Mouse (Mus musculus): ENCODE measurements at regions not wholly inside any gene's neighbourhood (a gene's known extent, or its start where the extent isn't known, plus 50 kb on each side); places are given as distances from the start of the nearest gene placed in this dataset.

GRCm38 (mm10) chr10:99460847-99461445 lies 197.9 kb downstream of the Dusp6 start:
- TF ChIP-seq CTCF (IDR thresholded peaks at IDR 0.05; ENCODE audit: low read depth), result no peak
- Histone ChIP-seq H3K36me3 (ENCODE audit: insufficient read depth) (no peaks in the 10 kb centered on the region), H3K4me2 (peak overlapping the region; percentile 77), H3K27ac (ENCODE audit: low read depth) (peak overlapping the region; percentile 68), H3K27me3 (ENCODE audit: insufficient read depth, low read length) (no peaks in the 10 kb centered on the region), H3K4me3 (ENCODE audit: low read depth, low read length) (peak overlapping the region; percentile 36), H3K4me1 (ENCODE audit: insufficient read depth) (0 out of 2 replicates have a peak, but pooled peaks cover 2% of the 10 kb centered on the region), H3K9me3 (ENCODE audit: low read depth, low read length) (no peaks in the 10 kb centered on the region), H3K9ac (peak overlapping the region; percentile 41; the same call in 1 of the 2 replicates)
- peak; percentile 53; the same call in 1 of the 2 replicates for ATAC-seq (ENCODE audit: insufficient read depth)
- peak; percentile 67 for DNase-seq
- WGBS, result 1% methylated on average over 17 of the region's 17 CpGs

GRCm38 (mm10) chr10:99461446-99461966 lies 198.5 kb downstream of the Dusp6 start:
- peak; percentile 59 for DNase-seq
- peak overlapping the region; percentile 77 for H3K4me2 ChIP-seq
- no peaks in the 10 kb centered on the region for H3K27me3 ChIP-seq (ENCODE audit: insufficient read depth, low read length)
- TF ChIP-seq CTCF (IDR thresholded peaks at IDR 0.05; ENCODE audit: low read depth), result no peak
- H3K4me1 ChIP-seq (ENCODE audit: insufficient read depth), result 0 out of 2 replicates have a peak, but pooled peaks cover 2% of the 10 kb centered on the region
- peak; percentile 33; the same call in 1 of the 2 replicates for ATAC-seq (ENCODE audit: insufficient read depth)
- peak overlapping the region; percentile 68 for H3K27ac ChIP-seq (ENCODE audit: low read depth)
- H3K9me3 ChIP-seq (ENCODE audit: low read depth, low read length), result no peaks in the 10 kb centered on the region
- H3K4me3 ChIP-seq (ENCODE audit: low read depth, low read length), result peak overlapping the region; percentile 36
- no peaks in the 10 kb centered on the region for H3K36me3 ChIP-seq (ENCODE audit: insufficient read depth)
- H3K9ac ChIP-seq, result peak overlapping the region; percentile 41; the same call in 1 of the 2 replicates
- WGBS, result 3% methylated on average over 13 of the region's 13 CpGs

GRCm38 (mm10) chr10:99466695-99467094 lies 203.7 kb downstream of the Dusp6 start:
- no peaks in the 10 kb centered on the region for H3K9me3 ChIP-seq (ENCODE audit: low read depth, low read length)
- H3K27ac ChIP-seq (ENCODE audit: low read depth), result no peak overlapping the region
- ATAC-seq (ENCODE audit: insufficient read depth), result no peak

GRCm38 (mm10) chr10:99467319-99467842 lies 204.3 kb downstream of the Dusp6 start:
- ATAC-seq (ENCODE audit: insufficient read depth), result no peak
- 66% methylated on average over 9 of the region's 9 CpGs for WGBS
- no peak for TF ChIP-seq CTCF (IDR thresholded peaks at IDR 0.05; ENCODE audit: low read depth)
- Histone ChIP-seq H3K9me3 (ENCODE audit: low read depth, low read length) (no peaks in the 10 kb centered on the region), H3K27ac (ENCODE audit: low read depth) (peak overlapping the region; percentile 21; the same call in 1 of the 2 replicates), H3K36me3 (ENCODE audit: insufficient read depth) (no peaks in the 10 kb centered on the region), H3K27me3 (ENCODE audit: insufficient read depth, low read length) (no peaks in the 10 kb centered on the region), H3K9ac (no peak overlapping the region), H3K4me3 (ENCODE audit: low read depth, low read length) (no peak overlapping the region), H3K4me1 (ENCODE audit: insufficient read depth) (no peaks in the 10 kb centered on the region), H3K4me2 (peak overlapping the region; percentile 5; the same call in 1 of the 2 replicates)
- peak; percentile 36 for DNase-seq

More at GRCm38 (mm10) chr10:99466695-99467094, 203.7 kb downstream of the Dusp6 start:
- no peak for DNase-seq
- H3K27me3 ChIP-seq (ENCODE audit: insufficient read depth, low read length), result no peaks in the 10 kb centered on the region
- no peak overlapping the region for H3K4me2 ChIP-seq
- no peak overlapping the region for H3K4me3 ChIP-seq (ENCODE audit: low read depth, low read length)
- 95% methylated on average over 1 of the region's 1 CpGs for WGBS
- no peak overlapping the region for H3K9ac ChIP-seq
- TF ChIP-seq CTCF (IDR thresholded peaks at IDR 0.05; ENCODE audit: low read depth), result no peak
- no peaks in the 10 kb centered on the region for H3K4me1 ChIP-seq (ENCODE audit: insufficient read depth)
- no peaks in the 10 kb centered on the region for H3K36me3 ChIP-seq (ENCODE audit: insufficient read depth)

GRCm38 (mm10) chr10:99468971-99469370 lies 205.9 kb downstream of the Dusp6 start:
- 54% methylated on average over 3 of the region's 3 CpGs for WGBS
- no peak overlapping the region for H3K4me2 ChIP-seq

GRCm38 (mm10) chr10:99471832-99472497 lies 208.9 kb downstream of the Dusp6 start:
- no peaks in the 10 kb centered on the region for H3K36me3 ChIP-seq (ENCODE audit: insufficient read depth)
- no peak for TF ChIP-seq CTCF (IDR thresholded peaks at IDR 0.05; ENCODE audit: low read depth)
- DNase-seq, result no peak

More at GRCm38 (mm10) chr10:99468971-99469370, 205.9 kb downstream of the Dusp6 start:
- Histone ChIP-seq H3K9me3 (ENCODE audit: low read depth, low read length) (no peaks in the 10 kb centered on the region), H3K9ac (no peak overlapping the region), H3K36me3 (ENCODE audit: insufficient read depth) (no peaks in the 10 kb centered on the region), H3K4me3 (ENCODE audit: low read depth, low read length) (no peak overlapping the region), H3K27ac (ENCODE audit: low read depth) (no peak overlapping the region), H3K4me1 (ENCODE audit: insufficient read depth) (no peaks in the 10 kb centered on the region), H3K27me3 (ENCODE audit: insufficient read depth, low read length) (no peaks in the 10 kb centered on the region)
- TF ChIP-seq CTCF (IDR thresholded peaks at IDR 0.05; ENCODE audit: low read depth), result no peak
- ATAC-seq (ENCODE audit: insufficient read depth), result no peak
- DNase-seq, result no peak

GRCm38 (mm10) chr10:99472806-99473205 lies 209.8 kb downstream of the Dusp6 start:
- WGBS, result 58% methylated on average over 4 of the region's 4 CpGs
- H3K27me3 ChIP-seq (ENCODE audit: insufficient read depth, low read length), result no peaks in the 10 kb centered on the region
- TF ChIP-seq CTCF (IDR thresholded peaks at IDR 0.05; ENCODE audit: low read depth), result no peak
- no peak overlapping the region for H3K9ac ChIP-seq
- no peaks in the 10 kb centered on the region for H3K36me3 ChIP-seq (ENCODE audit: insufficient read depth)
- DNase-seq (no peak), ATAC-seq (ENCODE audit: insufficient read depth) (no peak)
- H3K27ac ChIP-seq (ENCODE audit: low read depth), result no peak overlapping the region
- no peaks in the 10 kb centered on the region for H3K9me3 ChIP-seq (ENCODE audit: low read depth, low read length)
- no peak overlapping the region for H3K4me3 ChIP-seq (ENCODE audit: low read depth, low read length)
- no peak overlapping the region for H3K4me2 ChIP-seq
- no peaks in the 10 kb centered on the region for H3K4me1 ChIP-seq (ENCODE audit: insufficient read depth)

More at GRCm38 (mm10) chr10:99471832-99472497, 208.9 kb downstream of the Dusp6 start:
- ATAC-seq (ENCODE audit: insufficient read depth), result no peak
- WGBS, result 69% methylated on average over 8 of the region's 8 CpGs
- no peak overlapping the region for H3K4me2 ChIP-seq
- H3K4me1 ChIP-seq (ENCODE audit: insufficient read depth), result no peaks in the 10 kb centered on the region
- H3K9ac ChIP-seq, result no peak overlapping the region
- no peaks in the 10 kb centered on the region for H3K9me3 ChIP-seq (ENCODE audit: low read depth, low read length)
- H3K27ac ChIP-seq (ENCODE audit: low read depth), result no peak overlapping the region
- H3K4me3 ChIP-seq (ENCODE audit: low read depth, low read length), result no peak overlapping the region
- no peaks in the 10 kb centered on the region for H3K27me3 ChIP-seq (ENCODE audit: insufficient read depth, low read length)

Data from lung, embryonic 14.5 days (tissue).